Mouse (Mus musculus): ENCODE results near the gene Macc1.

DNA sequence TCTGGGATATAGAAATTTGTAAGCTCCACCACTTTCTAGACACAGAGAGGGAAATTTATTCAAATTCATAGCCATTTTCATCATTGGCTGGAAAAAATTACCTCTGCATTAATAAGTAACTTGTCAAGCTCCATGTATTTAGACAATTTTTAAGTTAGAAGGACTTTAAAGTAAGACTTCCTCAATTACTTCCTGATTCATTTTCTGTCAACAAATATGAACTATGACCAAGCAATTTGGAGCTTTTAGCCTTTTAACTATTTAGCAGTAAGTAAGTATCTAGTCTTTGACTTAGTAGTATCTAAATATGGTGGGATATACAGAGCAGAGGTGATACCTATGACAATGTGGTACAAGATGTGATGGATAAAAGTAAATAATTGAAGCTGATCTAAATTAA lies 72.2 kb downstream of the Macc1 start:
- TF ChIP-seq CTCF (IDR thresholded peaks at IDR 0.05; ENCODE audit: extremely low read depth, insufficient read length, insufficient replicate concordance, low read depth, low read length) (no peak), POLR2A (IDR thresholded peaks at IDR 0.05; ENCODE audit: low read depth, low read length) (no peak)

Data from small intestine, adult 2 months (tissue).